Mouse (Mus musculus) 3134 (cell line): ENCODE data around the gene Rpn2.

Source experiments
- DNase-seq: peaks from one replicate; pipeline ENCODE4 v3.0.0-alpha.2; 2011; ENCODE audit warnings: low spot score; ENCODE audit not compliant: insufficient read length; ENCODE audit errors: extremely low read depth

Rpn2 gene

DNA sequence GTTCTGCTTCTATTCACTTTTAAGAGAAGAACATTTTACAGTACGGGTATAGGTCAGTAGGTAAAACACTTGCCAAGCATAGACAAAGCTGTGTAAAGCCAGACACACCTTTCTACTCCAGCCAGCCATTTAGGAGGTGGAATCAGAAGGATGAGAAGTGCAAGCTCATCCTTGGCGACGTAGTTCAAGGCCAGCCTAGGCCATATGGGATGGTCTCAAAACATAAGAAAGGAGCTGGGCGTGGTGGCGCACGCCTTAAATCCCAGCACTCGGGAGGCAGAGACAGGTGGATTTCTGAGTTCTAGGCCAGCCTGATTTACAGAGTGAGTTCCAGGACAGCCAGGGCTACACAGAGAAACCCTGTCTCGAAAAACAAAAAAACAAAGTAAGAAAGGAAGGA, 30.8 kb downstream of the Rpn2 start:
- DNase-seq, result no peak

- no peak for DNase-seq
These were observed 32.3 kb downstream of the Rpn2 start for GRCm38 (mm10) chr2:157310963-157311637.

GRCm38 (mm10) chr2:157313718-157314117, 34.9 kb downstream of the Rpn2 start:
- no peak for DNase-seq

DNA sequence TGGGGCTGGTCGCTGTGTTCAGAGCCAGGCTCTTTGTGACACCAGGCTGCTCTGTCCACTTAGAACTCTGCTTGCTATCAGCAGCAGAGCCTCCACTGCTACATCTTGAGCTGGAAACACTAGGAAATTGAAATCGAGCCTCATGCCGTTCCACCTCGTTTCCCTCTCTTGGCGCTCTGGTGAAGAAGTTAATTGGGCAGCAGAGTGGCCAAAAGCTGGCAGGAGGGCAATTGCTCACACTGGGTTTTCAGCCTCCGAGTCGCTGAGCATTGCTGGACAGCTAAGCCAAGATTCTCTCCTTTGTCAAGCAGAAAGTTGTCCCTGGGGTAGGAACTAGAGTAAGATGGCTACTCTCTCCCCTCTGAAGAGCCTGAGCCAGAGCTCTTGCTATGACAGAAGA, 35.5 kb downstream of the Rpn2 start:
- DNase-seq, result no peak

DNA sequence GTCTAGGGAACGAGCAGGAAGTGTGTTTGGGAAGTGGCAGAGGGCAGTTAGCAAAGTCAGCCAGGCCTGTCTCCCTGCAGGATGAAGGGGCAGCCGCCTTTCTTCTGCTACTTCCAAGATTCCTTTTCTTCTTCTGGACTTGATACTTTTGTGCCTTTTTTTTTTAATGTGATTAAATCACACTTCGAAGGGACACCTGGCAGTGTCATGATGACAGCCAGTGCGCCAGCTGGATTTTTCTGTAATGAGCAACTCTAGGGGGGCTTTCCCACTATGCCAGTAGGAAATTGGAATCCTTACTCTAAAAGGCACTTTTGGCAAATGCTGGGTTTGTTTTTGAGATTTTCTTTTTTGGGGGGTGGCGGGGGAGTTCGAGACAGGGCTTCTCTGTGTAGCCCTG, 36.7 kb downstream of the Rpn2 start:
- no peak for DNase-seq

- DNase-seq, result no peak
These were observed 37.6 kb downstream of the Rpn2 start for GRCm38 (mm10) chr2:157316358-157316933.

GRCm38 (mm10) chr2:157317220-157317619, 38.4 kb downstream of the Rpn2 start:
- DNase-seq, result no peak

DNA sequence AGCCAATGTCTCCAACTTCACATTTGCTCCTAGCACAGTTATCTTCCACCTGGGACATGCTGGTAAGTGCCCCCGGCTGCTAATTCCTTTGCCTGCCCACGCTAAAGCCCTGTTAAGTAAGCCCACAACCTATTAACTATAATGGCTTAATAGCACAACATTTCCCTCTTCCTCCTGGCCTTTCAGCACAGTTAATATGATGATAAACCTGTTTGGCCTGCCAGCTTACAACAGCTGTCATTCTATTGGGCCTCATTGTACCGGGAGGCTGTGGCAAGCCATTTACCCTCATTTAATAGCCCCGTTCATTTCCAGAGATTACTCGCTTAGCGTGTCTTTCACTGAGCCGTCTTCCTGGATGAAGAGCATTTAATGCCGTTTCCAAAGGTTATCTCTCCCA, 41.3 kb downstream of the Rpn2 start:
- DNase-seq, result no peak

DNA sequence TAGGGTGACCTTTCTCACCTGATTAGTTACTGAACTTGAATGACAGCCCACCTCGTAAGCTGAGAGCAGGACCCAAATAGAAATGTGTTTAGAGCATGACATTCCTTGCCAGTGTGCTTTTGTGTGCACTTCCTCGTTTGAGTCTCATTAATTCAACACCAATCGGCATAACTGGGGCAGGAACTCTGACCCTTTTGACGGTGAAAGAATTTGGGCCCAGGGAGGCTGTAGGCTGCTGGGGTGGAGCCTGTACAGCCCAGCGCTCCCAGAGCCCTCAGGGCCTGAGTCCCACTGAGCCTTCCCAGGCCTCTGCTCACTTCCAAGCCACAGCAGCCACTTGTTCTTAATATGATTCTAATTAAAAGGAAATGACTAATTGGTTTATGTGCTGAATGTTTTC, 42.1 kb downstream of the Rpn2 start:
- no peak for DNase-seq

- DNase-seq, result no peak
These were observed 43.4 kb downstream of the Rpn2 start for GRCm38 (mm10) chr2:157322029-157322766.

- DNase-seq, result no peak
These were observed 46.4 kb downstream of the Rpn2 start for GRCm38 (mm10) chr2:157325238-157325637.

- DNase-seq, result no peak
These were observed 49.3 kb downstream of the Rpn2 start for GRCm38 (mm10) chr2:157328106-157328505.

- no peak for DNase-seq
These were observed 49.8 kb downstream of the Rpn2 start for GRCm38 (mm10) chr2:157328570-157328969.

DNA sequence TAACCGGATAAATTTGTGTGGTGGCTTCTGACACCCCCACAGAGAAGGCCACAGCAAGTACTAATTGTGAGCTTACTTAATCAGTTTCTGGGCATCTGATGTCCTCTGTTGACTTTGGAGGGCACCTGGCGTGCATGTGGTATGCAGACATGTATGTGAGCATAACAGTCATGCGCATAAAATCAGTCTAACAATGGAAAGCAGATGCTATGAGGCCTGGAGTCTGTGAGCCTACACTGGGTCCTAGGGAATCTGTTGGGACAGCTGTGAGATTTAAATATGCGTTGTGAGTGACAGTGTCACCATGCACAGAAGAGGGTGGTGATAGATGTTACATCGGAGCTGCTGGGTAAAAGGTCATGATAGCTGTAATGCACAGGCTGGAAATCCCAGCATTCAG, 53.2 kb downstream of the Rpn2 start:
- no peak for DNase-seq

DNA sequence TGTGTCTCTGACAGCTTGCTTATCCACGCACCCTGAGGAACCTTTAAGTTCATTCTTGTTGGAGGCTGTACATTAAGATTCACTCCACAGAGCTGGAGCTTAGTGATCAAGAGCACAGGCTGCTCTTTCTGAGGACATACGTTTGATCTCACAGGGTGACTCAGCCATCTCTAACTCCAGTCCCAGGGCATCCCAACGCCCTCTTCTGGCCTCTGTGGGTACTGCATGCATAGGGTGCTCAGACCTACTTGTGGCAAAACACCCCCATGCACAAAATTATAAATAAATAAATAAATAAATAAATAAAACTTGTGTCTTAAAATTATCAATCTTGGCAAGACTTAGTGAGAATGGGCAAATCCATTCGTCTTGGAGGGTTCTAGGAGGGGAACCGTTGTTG, 59.8 kb downstream of the Rpn2 start:
- peak; percentile 63 for DNase-seq

DNA sequence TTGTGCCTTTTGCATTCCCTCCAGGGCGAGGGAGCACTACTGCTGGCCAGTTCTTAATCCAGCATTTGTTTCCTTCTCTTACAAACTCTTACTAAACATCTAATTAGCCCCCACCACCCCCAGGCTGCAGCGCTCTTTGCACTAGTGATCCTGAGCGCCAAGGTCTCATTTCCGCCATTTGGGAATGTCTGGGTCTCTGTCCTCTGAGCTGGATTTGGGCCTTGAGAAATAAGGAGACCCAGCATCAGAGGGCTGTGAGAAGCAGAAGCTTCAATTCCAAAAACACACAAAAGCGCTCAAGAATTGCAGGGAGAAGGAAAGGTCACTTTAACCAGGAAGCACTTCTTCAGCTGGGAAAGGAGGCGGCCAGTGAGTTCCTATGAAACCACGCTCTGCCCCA, 60.7 kb downstream of the Rpn2 start:
- DNase-seq, result no peak

DNA sequence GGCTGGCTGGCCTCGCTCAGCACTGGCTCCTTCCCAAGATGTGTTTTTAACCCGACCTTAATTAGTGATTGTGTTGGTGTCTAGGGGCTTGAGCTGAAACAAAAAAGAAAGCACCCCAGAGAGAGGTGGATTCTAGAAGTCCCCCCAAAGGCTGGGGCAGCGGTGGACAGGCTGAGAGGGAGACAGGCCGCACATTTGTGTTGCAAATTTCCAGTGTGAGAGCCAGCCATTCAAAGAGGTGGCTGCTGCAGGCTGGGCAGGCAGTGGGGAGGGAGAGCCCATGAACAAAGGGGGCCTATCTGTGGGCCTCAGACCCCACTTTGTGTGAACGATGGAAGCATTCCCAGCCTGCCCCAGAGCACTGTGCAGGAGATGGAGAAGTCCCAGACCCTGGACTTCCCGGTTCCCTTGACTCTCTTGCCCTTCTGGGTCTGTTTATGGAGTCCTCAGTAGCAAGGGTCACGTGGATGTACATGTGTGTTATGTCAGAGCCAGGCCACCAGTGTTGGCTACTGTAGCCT, 61.5 kb downstream of the Rpn2 start:
- no peak for DNase-seq

GRCm38 (mm10) chr2:157341554-157342270, 62.9 kb downstream of the Rpn2 start:
- DNase-seq, result no peak

GRCm38 (mm10) chr2:157342328-157342926, 63.6 kb downstream of the Rpn2 start:
- DNase-seq, result no peak

- no peak for DNase-seq
These were observed 64.5 kb downstream of the Rpn2 start for GRCm38 (mm10) chr2:157343337-157343736.
